Mouse (Mus musculus) liver, embryonic 13.5 days (tissue): ENCODE results near the gene Cdk6. TPM values are rescaled to one million over a fixed set of nuclear protein-coding genes. Genes with fewer than 3 reads are reported as not detected.
A peak's percentile ranks its signal among the peaks of the same experiment; 100 is the strongest.
"Not testable (repeated sequence)": the region's sequence is repeated elsewhere in the genome, so short reads cannot be mapped to it uniquely, and the experiment has no call there.

Source experiments
- ATAC-seq: fragments of 200-750 bp; cut with Nextera tagmentation; 2 replicates; pipeline ENCODE4 v1.8.0; 2017; ENCODE audit warnings: low read depth, mild to moderate bottlenecking, moderate number of reproducible peaks, moderate library complexity
- DNase-seq: peaks from one replicate; pipeline ENCODE4 v3.0.0; 2022
- H3K27ac ChIP-seq: fragments of 300-500 bp; sonication (generic); 2 replicates; pipeline ENCODE4 v1.5.1; 2015; ENCODE audit warnings: moderate library complexity, mild to moderate bottlenecking, inconsistent platforms
- H3K27me3 ChIP-seq: fragments of 300-500 bp; sonication (generic); 2 replicates; pipeline ENCODE4 v1.6.1; 2015; ENCODE audit warnings: mild to moderate bottlenecking, inconsistent platforms
- H3K36me3 ChIP-seq: fragments of 300-500 bp; sonication (generic); 2 replicates; pipeline ENCODE4 v1.6.1; 2015; ENCODE audit warnings: mild to moderate bottlenecking, inconsistent platforms
- H3K4me1 ChIP-seq: fragments of 300-500 bp; sonication (generic); replicated peaks from 2 replicates; pipeline ENCODE4 v1.6.1; 2015; ENCODE audit warnings: inconsistent platforms
- H3K4me2 ChIP-seq: fragments of 300-500 bp; sonication (generic); 2 replicates; pipeline ENCODE4 v1.6.1; 2015; ENCODE audit warnings: inconsistent platforms, mild to moderate bottlenecking, moderate library complexity
- H3K4me3 ChIP-seq: fragments of 300-500 bp; sonication (generic); replicated peaks from 2 replicates; pipeline ENCODE4 v1.5.1; 2015; ENCODE audit warnings: mild to moderate bottlenecking, inconsistent platforms
- H3K9ac ChIP-seq: fragments of 300-500 bp; sonication (generic); 2 replicates; pipeline ENCODE4 v1.6.1; 2015; ENCODE audit warnings: mild to moderate bottlenecking, inconsistent platforms
- H3K9me3 ChIP-seq: fragments of 300-500 bp; sonication (generic); replicated peaks from 2 replicates; pipeline ENCODE4 v1.6.1; 2016; ENCODE audit warnings: inconsistent platforms
- WGBS: fragments of 180-500 bp; shearing (Covaris S2); methylation state at CpG from one replicate; pipeline ENCODE4 v1.1.7; 2015; ENCODE audit not compliant: insufficient replicate concordance; 5-methylcytosine and 5-hydroxymethylcytosine counted together
- polyA plus RNA-seq: library from polyadenylated mRNA; unstranded; fragments of >200 nt; fragmentation: Nextera tagmentation; extraction: Ambion mirVana; gene quantifications from 2 replicates; pipeline ENCODE4 v1.2.1, GENCODE M21; 2015

Gene Cdk6
- polyA plus RNA-seq, 1 experiment from 2014 or later = 26.0 TPM

- not testable (repeated sequence) for H3K27me3 ChIP-seq, H3K9me3 ChIP-seq, H3K4me1 ChIP-seq, DNase-seq, H3K4me2 ChIP-seq, H3K4me3 ChIP-seq, H3K36me3 ChIP-seq, H3K27ac ChIP-seq, H3K9ac ChIP-seq
- WGBS = 70% methylated on average over 6 of the region's 6 CpGs
- ATAC-seq = 0 out of 2 replicates have a peak, but pooled peaks have one; percentile 57
These were observed 98.1 kb downstream of the Cdk6 start for GRCm38 (mm10) chr5:3439386-3439785.

- not testable (repeated sequence) for H3K36me3 ChIP-seq, H3K9ac ChIP-seq, ATAC-seq, DNase-seq, H3K4me3 ChIP-seq, H3K27me3 ChIP-seq, H3K9me3 ChIP-seq, H3K4me2 ChIP-seq, H3K27ac ChIP-seq, H3K4me1 ChIP-seq
- WGBS = 59% methylated on average over 3 of the region's 3 CpGs
These were observed 101.2 kb downstream of the Cdk6 start for GRCm38 (mm10) chr5:3442524-3442923.

GRCm38 (mm10) chr5:3451233-3451632, 109.9 kb downstream of the Cdk6 start:
- ATAC-seq, H3K9me3 ChIP-seq, DNase-seq, H3K36me3 ChIP-seq, H3K27me3 ChIP-seq, H3K4me1 ChIP-seq, H3K9ac ChIP-seq, H3K4me3 ChIP-seq, H3K4me2 ChIP-seq, H3K27ac ChIP-seq: not testable (repeated sequence)
- WGBS = 71% methylated on average over 9 of the region's 9 CpGs

- H3K27ac ChIP-seq, H3K4me2 ChIP-seq, H3K9ac ChIP-seq, H3K4me3 ChIP-seq, H3K36me3 ChIP-seq, H3K27me3 ChIP-seq, DNase-seq, H3K4me1 ChIP-seq, H3K9me3 ChIP-seq: not testable (repeated sequence)
- 53% methylated on average over 6 of the region's 6 CpGs for WGBS
- ATAC-seq = peak; percentile 47
These were observed 112.7 kb downstream of the Cdk6 start for GRCm38 (mm10) chr5:3453946-3454345.

- DNase-seq (no peak), ATAC-seq (peak; percentile 41; the same call in 1 of the 2 replicates)
- no peak overlapping the region for H3K9ac ChIP-seq
- peaks cover 54% of the 10 kb centered on the region for H3K4me1 ChIP-seq
- no peak overlapping the region for H3K4me3 ChIP-seq
- H3K9me3 ChIP-seq = no peaks in the 10 kb centered on the region
- 22% methylated on average over 9 of the region's 9 CpGs for WGBS
- H3K36me3 ChIP-seq = no peaks in the 10 kb centered on the region
- no peaks in the 10 kb centered on the region for H3K27me3 ChIP-seq
- no peak overlapping the region for H3K4me2 ChIP-seq
- no peak overlapping the region for H3K27ac ChIP-seq
These were observed 119.6 kb downstream of the Cdk6 start for GRCm38 (mm10) chr5:3460907-3461306.

GRCm38 (mm10) chr5:3461401-3461800, 120.1 kb downstream of the Cdk6 start:
- no peaks in the 10 kb centered on the region for H3K9me3 ChIP-seq
- no peaks in the 10 kb centered on the region for H3K36me3 ChIP-seq
- H3K4me1 ChIP-seq = peaks cover 57% of the 10 kb centered on the region
- ATAC-seq (no peak), DNase-seq (no peak)
- H3K4me3 ChIP-seq = no peak overlapping the region
- no peak overlapping the region for H3K27ac ChIP-seq
- H3K9ac ChIP-seq = no peak overlapping the region
- WGBS = 49% methylated on average over 7 of the region's 7 CpGs
- no peaks in the 10 kb centered on the region for H3K27me3 ChIP-seq
- H3K4me2 ChIP-seq = no peak overlapping the region

GRCm38 (mm10) chr5:3462897-3463757, 121.8 kb downstream of the Cdk6 start:
- no peak overlapping the region; the same call in 1 of the 2 replicates for H3K9ac ChIP-seq
- peaks cover 57% of the 10 kb centered on the region for H3K4me1 ChIP-seq
- no peaks in the 10 kb centered on the region for H3K9me3 ChIP-seq
- no peak overlapping the region for H3K27ac ChIP-seq
- H3K27me3 ChIP-seq = no peaks in the 10 kb centered on the region
- no peak overlapping the region for H3K4me2 ChIP-seq
- H3K4me3 ChIP-seq = no peak overlapping the region
- peaks cover 4% of the 10 kb centered on the region; the same call in 1 of the 2 replicates for H3K36me3 ChIP-seq
- ATAC-seq = no peak
- WGBS = 66% methylated on average over 11 of the region's 11 CpGs
- no peak for DNase-seq

- H3K9ac ChIP-seq = no peak overlapping the region; the same call in 1 of the 2 replicates
- ATAC-seq (peak; percentile 60; the same call in 1 of the 2 replicates), DNase-seq (no peak)
- H3K27me3 ChIP-seq = no peaks in the 10 kb centered on the region
- H3K4me3 ChIP-seq = no peak overlapping the region
- no peak overlapping the region for H3K4me2 ChIP-seq
- peaks cover 57% of the 10 kb centered on the region for H3K4me1 ChIP-seq
- WGBS = 39% methylated on average over 3 of the region's 3 CpGs
- no peak overlapping the region for H3K27ac ChIP-seq
- no peaks in the 10 kb centered on the region for H3K9me3 ChIP-seq
- peaks cover 4% of the 10 kb centered on the region; the same call in 1 of the 2 replicates for H3K36me3 ChIP-seq
These were observed 122.5 kb downstream of the Cdk6 start for GRCm38 (mm10) chr5:3463758-3464157.

GRCm38 (mm10) chr5:3466069-3466877, 125.0 kb downstream of the Cdk6 start:
- WGBS = 71% methylated on average over 7 of the region's 7 CpGs
- Histone ChIP-seq H3K27me3 (no peaks in the 10 kb centered on the region), H3K9me3 (no peaks in the 10 kb centered on the region), H3K4me2 (no peak overlapping the region), H3K9ac (no peak overlapping the region), H3K4me3 (no peak overlapping the region), H3K4me1 (peaks cover 45% of the 10 kb centered on the region), H3K27ac (no peak overlapping the region), H3K36me3 (peaks cover 4% of the 10 kb centered on the region; the same call in 1 of the 2 replicates)
- DNase-seq = no peak
- ATAC-seq = no peak

GRCm38 (mm10) chr5:3470866-3471265, 129.6 kb downstream of the Cdk6 start:
- Histone ChIP-seq H3K27ac (no peak overlapping the region), H3K4me2 (no peak overlapping the region), H3K9me3 (no peaks in the 10 kb centered on the region), H3K9ac (no peak overlapping the region), H3K4me3 (no peak overlapping the region), H3K4me1 (peaks cover 6% of the 10 kb centered on the region; the same call in 1 of the 2 replicates), H3K36me3 (peaks cover 18% of the 10 kb centered on the region), H3K27me3 (no peaks in the 10 kb centered on the region)
- 72% methylated on average over 10 of the region's 10 CpGs for WGBS
- no peak for DNase-seq
- ATAC-seq = no peak
